Mouse (Mus musculus) left cerebral cortex, postnatal 36 days (tissue): ENCODE data around the gene Lpp. TPM values are rescaled to one million over a fixed set of nuclear protein-coding genes. Genes with fewer than 3 reads are reported as not detected.

Source experiments
- DNase-seq, 2 experiments: peaks; one replicate each; pipeline ENCODE4 v3.0.0; 2021 to 2022; ENCODE audit warnings: low spot score in 2 of 2, mixed read lengths in 1 of 2
- intact Hi-C: fragments of 180-260 bp; cut with DNase I; formaldehyde crosslinking; loops from one replicate; pipeline ENCODE4 v1.15.1; 2025
- total RNA-seq, 2 experiments: library from RNA; stranded (reverse); gene quantifications; 2 replicates each; pipeline ENCODE4 v1.2.3; 2021

Lpp gene
- 1 to 10 TPM; 4.4 to 7.8 TPM for total RNA-seq

DNA sequence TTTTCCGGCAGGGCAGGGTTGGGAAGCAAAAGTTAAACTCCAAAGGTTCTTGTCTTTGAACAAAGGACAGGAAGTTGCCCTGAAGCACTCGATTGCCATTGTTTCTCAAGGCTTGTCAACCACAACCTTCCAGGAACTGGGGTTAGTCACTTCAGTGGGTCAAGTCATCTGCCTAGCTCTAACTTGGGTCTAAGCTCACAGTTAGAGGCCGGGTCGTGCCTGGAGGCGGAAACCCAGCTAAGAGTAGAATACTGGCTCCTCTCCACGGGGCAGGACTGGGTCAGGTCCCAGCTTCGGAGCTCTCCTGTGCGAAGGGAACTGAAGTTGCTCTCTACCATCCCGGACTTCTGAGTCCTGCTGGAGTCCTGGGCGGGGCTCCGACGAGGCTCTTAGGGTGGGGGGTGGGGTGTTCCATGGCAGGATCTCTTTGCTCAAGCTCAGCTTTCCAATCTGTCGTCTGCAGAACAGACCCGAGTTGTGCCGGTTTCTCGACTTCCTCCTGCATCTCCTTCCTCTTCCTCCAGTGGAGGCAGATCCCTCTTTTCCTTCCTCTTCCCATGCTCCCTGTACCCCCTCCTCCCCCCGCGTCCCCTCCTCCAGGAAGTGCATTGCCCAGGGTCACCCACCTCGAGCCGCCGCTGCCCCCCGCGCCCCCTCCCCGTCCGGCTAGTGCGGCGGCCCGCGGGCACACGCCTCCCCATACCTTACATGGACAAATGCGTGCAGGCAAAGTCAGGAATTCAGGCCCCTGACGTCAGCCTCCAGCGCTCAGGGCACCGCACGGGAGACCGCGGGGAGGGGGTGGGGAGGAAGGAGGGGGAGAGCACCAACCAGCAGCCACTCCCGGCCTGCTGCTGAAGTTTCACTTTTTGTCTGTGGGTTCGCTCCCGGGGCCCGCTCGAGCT is at the start of gene Lpp:
Gene Lpp (plus strand): TSS at position 857 of the 905 bp plus-strand sequence.
- peak in 1 of 2 experiments; percentile 32 for DNase-seq
- intact Hi-C loops: loop anchor here (2.0 kb wide), 1 partner anchor 402 kb away; no protein-coding TSS in a partner anchor

- intact Hi-C loops: no loop called here
- DNase-seq: peak; percentile 17 to 30
Measured at GRCm38 (mm10) chr16:24347582-24348411, 45.5 kb upstream of the Lpp start.

DNA sequence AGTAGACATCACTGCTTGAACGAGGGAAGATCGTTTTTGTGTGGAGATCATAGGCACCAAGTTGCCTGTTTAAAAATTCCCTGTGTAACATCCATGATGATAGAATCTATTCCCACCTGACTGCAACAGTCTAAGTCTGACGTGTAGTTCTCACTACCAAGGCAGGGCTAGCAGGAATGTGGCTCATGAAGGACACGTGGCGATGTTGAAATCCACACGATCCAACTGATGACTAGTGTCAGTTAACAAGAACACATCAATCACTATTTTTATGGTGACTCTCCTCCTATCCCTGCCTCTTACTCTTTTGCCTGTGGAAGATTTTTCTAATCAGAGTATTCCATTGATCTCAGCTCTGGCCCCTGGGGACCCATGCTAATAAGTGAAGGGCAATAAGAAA is 43.0 kb upstream of the Lpp start:
- intact Hi-C loops: no loop called here
- no peak for DNase-seq

- DNase-seq: no peak
- intact Hi-C loops: no loop called here
Measured at GRCm38 (mm10) chr16:24350751-24351150, 42.6 kb upstream of the Lpp start.

DNA sequence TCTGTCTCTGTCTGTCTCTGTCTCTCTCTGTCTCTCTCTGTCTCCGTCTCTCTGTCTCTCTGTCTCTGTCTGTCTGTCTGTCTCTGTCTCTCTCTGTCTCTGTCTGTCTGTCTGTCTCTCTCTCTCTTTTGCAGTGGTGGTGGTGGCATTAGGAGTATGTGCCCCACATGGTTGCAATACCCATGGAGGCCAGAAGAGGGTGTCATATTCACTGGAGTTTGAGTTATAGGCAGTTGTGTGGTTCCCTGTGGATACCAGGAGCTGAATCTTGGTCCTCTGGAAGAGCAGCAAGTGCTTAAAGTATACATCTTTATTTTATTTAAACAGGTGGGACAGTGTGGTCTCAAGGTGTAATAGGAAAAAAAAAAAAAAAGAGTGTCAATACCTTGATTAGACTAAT is 41.5 kb upstream of the Lpp start:
- intact Hi-C loops: no loop called here
- DNase-seq: no peak

DNA sequence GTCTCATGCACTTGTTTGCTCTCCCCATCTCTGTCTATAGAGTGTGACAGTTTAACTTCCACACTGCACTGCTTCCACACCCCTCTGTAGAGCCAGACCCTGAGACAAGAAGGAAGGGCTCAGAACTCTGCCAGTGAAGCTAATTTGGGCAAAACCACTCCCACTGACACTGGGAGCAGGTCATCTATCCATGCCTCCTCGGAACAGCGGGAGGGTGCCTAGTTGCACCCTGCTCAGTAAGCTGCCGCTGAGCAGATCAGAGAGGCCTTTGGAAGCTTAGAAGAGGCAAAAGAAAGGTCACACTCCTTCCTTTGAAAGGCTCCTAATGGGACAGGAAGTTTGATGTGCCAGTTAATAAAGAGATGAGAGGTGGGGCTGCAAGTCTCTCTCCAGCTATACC is 39.5 kb upstream of the Lpp start:
- intact Hi-C loops: no loop called here
- DNase-seq: no peak

DNA sequence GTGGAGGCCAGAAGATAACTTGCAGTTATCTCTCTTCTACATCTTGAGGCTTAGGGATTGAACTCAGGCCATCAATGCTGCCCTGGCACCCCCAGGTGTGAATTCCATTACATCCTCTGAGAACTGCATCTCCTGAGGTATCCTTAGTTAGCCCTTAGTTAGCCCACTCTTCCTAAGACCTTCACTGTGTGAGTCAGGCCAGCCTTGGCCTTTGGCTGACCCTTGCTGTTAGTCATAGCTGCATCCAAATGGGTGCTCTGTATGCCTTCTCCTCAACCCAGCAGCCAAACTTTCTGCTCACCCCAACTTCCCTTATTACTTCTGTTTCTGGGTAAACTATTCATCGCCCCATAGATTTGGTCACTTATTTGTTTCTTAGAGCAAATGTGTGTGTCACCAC is 31.6 kb upstream of the Lpp start:
- intact Hi-C loops: no loop called here
- no peak for DNase-seq

DNA sequence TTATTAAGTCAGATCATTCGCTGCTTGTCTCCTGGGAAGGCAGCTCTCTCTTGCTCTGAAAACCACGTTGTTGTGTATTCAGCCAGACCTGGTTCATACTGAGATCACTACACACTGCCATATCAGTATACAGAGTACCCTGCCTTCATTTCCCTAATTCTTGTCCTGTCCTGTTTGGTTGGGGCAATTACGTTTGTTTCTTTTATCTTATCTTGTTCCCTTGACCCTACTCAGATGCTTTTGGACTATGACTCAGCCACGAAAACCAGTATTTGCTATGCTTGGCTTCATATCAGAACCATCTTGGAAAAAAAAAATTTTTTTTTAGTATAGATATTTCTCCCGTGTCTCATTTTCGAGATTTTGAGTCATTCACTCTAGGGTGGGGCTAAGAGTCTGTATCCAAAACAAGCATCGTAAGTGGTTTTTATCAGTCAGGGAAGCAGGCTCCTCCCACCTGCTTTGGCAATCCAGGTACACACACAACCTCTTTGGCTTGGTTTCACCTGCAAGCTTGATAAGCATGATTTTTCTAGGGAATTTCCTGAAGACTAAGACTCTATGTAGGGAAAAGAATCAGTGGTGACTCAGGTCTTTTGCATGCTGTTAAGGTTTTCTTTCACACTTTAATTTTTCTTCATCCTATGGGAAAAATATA is 29.1 kb upstream of the Lpp start:
- intact Hi-C loops: no loop called here
- DNase-seq: no peak

- intact Hi-C loops: no loop called here
- no peak for DNase-seq
Measured at GRCm38 (mm10) chr16:24365900-24366299, 27.4 kb upstream of the Lpp start.

DNA sequence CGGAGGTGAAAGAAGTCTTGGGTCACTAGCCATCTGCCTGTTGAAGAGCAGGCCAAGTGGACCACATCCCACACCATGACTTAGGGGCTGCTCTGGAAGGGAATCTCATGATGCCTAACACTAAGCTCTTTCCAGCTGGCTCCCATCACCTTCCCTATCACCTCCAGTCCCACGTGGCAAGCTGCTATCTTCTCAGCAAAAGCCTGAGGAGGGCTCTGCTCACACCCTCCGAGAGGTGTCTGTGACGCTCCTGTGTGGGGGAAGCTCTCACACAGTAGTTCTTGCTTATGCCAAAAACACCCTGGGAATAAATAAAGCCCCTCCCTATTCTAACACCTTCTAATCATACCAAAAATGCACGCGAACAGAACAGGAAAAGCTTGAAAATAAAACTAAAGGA is 26.2 kb upstream of the Lpp start:
- no peak for DNase-seq
- intact Hi-C loops: no loop called here

GRCm38 (mm10) chr16:24367506-24367905 is 25.8 kb upstream of the Lpp start:
- no peak for DNase-seq
- intact Hi-C loops: no loop called here

DNA sequence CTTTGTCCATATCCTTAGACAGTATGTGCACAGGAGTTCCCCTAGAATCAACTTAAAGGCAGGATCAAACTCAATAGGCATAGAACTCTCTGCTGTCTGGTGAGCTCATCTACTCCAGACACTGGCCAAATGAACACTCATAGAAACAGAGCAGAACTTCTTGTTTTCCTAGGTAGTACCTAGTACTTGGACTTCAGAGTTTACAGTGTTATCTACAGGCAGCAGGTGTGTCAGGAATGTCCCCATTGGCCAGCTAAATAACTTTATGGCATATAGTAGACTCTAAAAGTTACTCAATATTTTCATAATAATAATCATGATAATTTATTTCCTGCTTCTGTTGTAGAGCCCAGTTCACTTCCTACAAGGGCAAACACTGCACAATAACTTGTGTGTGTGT is 16.8 kb upstream of the Lpp start:
- intact Hi-C loops: no loop called here
- no peak for DNase-seq

- intact Hi-C loops: no loop called here
- DNase-seq: peak in 1 of 2 experiments; percentile 43
Measured at GRCm38 (mm10) chr16:24390596-24390995, 2.7 kb upstream of the Lpp start.

DNA sequence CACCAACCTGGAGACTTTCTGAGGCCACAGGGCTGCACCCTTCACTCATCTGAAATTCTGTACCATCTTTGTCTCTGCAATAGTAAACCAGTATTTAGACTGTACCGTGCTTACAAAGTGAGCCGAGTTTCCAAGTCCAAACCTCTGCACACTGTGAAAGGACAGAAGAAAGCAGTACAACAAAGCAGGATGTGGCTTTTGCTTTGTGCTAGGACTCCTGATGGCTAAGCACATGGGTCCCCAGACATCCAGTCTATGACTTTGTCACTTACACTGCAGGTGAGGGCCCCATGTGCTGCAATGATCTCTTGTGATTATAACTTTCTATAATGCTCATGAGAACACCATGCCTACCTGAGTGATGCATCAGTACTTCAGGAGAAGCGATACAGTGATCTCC is 2.2 kb upstream of the Lpp start:
- intact Hi-C loops: no loop called here
- DNase-seq: no peak

DNA sequence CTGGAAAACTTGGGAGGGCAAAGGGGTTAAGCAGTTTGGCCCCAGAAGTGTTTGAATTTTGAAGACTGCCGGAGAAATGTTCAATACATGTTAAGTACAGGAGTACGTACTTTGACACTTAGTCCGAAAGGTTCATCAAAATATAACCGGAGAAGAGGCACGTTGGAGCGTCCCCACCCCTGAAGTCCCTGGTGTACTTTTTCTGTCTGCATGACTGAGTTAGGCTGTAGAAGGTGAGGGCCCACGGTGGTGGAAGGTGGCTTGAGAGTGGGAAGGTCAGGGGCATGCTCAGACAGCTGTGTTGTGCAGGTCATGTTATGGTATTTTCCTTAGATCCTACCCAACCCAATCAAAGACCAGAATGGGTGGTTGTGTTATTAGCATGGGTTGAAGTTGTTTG is 1.4 kb upstream of the Lpp start:
- intact Hi-C loops: loop anchor here (2.0 kb wide), 1 partner anchor 401 kb away; no protein-coding TSS in a partner anchor
- DNase-seq: no peak

GRCm38 (mm10) chr16:24393556-24394210 is 376 bp downstream of the Lpp start:
- intact Hi-C loops: loop anchor here (2.0 kb wide), 1 partner anchor 403 kb away; no protein-coding TSS in a partner anchor
- peak in 1 of 2 experiments; percentile 50 for DNase-seq

DNA sequence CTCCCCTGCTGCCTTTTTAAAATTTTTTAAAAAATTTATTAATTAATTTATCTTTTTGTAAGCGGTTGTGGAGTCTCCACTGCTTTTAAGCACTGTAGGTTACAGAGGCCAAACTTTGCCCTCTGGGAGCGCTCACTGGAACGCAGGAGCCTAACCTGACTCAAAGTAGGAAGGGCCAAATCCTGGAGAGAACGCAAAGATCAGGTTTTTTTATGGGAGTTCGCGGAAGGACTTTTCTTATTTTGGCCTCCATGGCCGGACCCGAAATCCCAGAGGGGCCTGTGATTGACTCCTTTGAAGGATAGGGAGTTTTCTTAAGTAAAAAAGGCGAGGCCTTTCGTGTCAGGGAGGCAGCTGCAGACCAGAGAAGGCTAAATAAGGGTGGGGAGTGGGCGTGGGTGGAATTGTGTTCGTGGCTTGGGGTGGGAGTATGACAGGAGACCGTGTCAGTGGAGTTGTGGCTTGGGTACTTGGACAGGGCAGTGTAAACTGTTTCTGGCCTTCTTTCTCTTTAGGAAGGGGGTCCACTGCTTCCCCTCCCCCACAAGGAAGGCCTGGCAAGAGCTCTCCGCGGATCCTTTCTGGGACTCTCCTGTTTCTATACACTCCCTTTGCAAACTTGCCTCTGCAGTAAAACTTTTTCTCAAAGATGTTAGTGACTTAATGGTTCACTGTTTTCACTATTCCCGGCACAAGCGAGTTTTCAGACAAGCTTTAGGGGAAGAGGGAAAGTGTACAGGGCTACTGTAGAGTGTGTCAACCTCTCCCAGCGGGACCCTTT is 1.1 kb downstream of the Lpp start:
- DNase-seq: no peak
- intact Hi-C loops: no loop called here

- DNase-seq: no peak
- intact Hi-C loops: no loop called here
Measured at GRCm38 (mm10) chr16:24395100-24395499, 1.8 kb downstream of the Lpp start.

- DNase-seq: no peak
- intact Hi-C loops: no loop called here
Measured at GRCm38 (mm10) chr16:24396504-24396903, 3.2 kb downstream of the Lpp start.
